Mouse (Mus musculus) forebrain, embryonic 15.5 days (tissue): ENCODE measurements around the gene Iqsec1. TPM values are rescaled to one million over a fixed set of nuclear protein-coding genes. Genes with fewer than 3 reads are reported as not detected.
A peak's percentile ranks its signal among the peaks of the same experiment; 100 is the strongest.

ENCODE experiments used
- ATAC-seq: fragments of 200-750 bp; cut with Nextera tagmentation; replicated peaks from 2 replicates; pipeline ENCODE4 v1.8.0; 2017; ENCODE audit warnings: mild to moderate bottlenecking, moderate TSS enrichment, moderate library complexity
- H3K27ac ChIP-seq: fragments of 300-500 bp; sonication (generic); replicated peaks from 2 replicates; pipeline ENCODE4 v1.5.1; 2015; ENCODE audit warnings: mild to moderate bottlenecking, inconsistent platforms
- H3K27me3 ChIP-seq: fragments of 300-500 bp; sonication (generic); 2 replicates; pipeline ENCODE4 v1.6.1; 2015; ENCODE audit warnings: inconsistent platforms
- H3K36me3 ChIP-seq: fragments of 300-500 bp; sonication (generic); 2 replicates; pipeline ENCODE4 v1.6.1; 2015; ENCODE audit warnings: mild to moderate bottlenecking, inconsistent platforms
- H3K4me1 ChIP-seq: fragments of 300-500 bp; sonication (generic); 2 replicates; pipeline ENCODE4 v1.6.1; 2015; ENCODE audit warnings: inconsistent platforms
- H3K4me2 ChIP-seq: fragments of 300-500 bp; sonication (generic); replicated peaks from 2 replicates; pipeline ENCODE4 v1.6.1; 2015; ENCODE audit warnings: mild to moderate bottlenecking, inconsistent platforms
- H3K4me3 ChIP-seq: fragments of 300-500 bp; sonication (generic); 2 replicates; pipeline ENCODE4 v1.5.1; 2015; ENCODE audit warnings: mild to moderate bottlenecking, inconsistent platforms
- H3K9ac ChIP-seq: fragments of 300-500 bp; sonication (generic); replicated peaks from 2 replicates; pipeline ENCODE4 v1.6.1; 2015; ENCODE audit warnings: mild to moderate bottlenecking, inconsistent platforms
- H3K9me3 ChIP-seq: fragments of 300-500 bp; sonication (generic); 2 replicates; pipeline ENCODE4 v1.6.1; 2016; ENCODE audit warnings: inconsistent platforms
- WGBS: fragments of 180-500 bp; shearing (Covaris S2); methylation state at CpG from one replicate; pipeline ENCODE4 v1.1.7; 2015; ENCODE audit warnings: mixed read lengths; 5-methylcytosine and 5-hydroxymethylcytosine counted together
- polyA plus RNA-seq: library from polyadenylated mRNA; unstranded; fragments of >200 nt; fragmentation: Nextera tagmentation; extraction: Ambion mirVana; gene quantifications from 2 replicates; pipeline ENCODE4 v1.2.1, GENCODE M21; 2015

Iqsec1 gene
- polyA plus RNA-seq, 1 experiment from 2014 or later: 16.3 TPM

GRCm38 (mm10) chr6:90948097-90948496 lies 40.4 kb downstream of the Iqsec1 start:
- no peak overlapping the region for H3K27ac ChIP-seq
- H3K4me2 ChIP-seq: no peak overlapping the region
- H3K4me3 ChIP-seq: no peak overlapping the region
- H3K36me3 ChIP-seq: no peaks in the 10 kb centered on the region
- H3K9ac ChIP-seq: no peak overlapping the region
- H3K9me3 ChIP-seq: no peaks in the 10 kb centered on the region
- no peaks in the 10 kb centered on the region for H3K27me3 ChIP-seq
- no peaks in the 10 kb centered on the region for H3K4me1 ChIP-seq
- WGBS: 53% methylated on average over 1 of the region's 1 CpGs
- ATAC-seq: no peak

DNA sequence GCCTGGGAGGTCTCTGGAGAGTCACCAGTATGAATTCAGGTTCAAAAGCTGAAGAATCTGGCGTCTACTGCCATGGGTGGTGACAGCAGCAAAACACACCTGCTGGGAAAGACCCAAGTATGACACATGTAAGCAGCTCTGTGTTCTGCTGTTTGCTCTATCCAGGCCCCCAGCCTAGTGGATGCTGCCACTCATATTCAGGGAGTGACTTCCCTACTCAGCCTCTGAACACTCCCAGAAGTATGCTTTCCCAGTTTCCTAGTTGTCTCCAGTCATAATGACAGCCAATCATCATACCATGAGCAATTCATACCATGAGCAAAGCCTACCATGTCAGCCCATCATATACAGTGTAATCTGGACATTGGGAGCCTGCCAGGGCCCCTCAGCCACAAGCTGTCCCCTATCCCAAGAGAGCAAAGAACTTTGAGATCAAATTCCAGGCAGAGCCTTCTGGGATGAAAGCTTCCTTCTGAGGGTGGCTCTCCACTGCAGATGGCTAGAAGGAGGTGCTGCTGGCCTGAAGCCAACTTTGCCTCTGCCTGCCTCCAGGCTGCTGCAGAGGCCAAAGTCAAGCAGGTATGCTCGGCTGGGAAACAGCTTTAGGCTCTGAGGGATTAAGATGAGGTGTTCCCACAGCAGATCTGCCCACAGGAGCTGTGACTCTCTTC lies 42.8 kb downstream of the Iqsec1 start:
- H3K4me1 ChIP-seq: no peaks in the 10 kb centered on the region
- H3K4me3 ChIP-seq: no peak overlapping the region
- 49% methylated on average over 2 of the region's 2 CpGs for WGBS
- no peaks in the 10 kb centered on the region for H3K9me3 ChIP-seq
- no peak overlapping the region for H3K4me2 ChIP-seq
- H3K9ac ChIP-seq: no peak overlapping the region
- H3K27ac ChIP-seq: no peak overlapping the region
- H3K27me3 ChIP-seq: no peaks in the 10 kb centered on the region
- H3K36me3 ChIP-seq: no peaks in the 10 kb centered on the region
- ATAC-seq: 0 out of 2 replicates have a peak, but pooled peaks have one; percentile 26

DNA sequence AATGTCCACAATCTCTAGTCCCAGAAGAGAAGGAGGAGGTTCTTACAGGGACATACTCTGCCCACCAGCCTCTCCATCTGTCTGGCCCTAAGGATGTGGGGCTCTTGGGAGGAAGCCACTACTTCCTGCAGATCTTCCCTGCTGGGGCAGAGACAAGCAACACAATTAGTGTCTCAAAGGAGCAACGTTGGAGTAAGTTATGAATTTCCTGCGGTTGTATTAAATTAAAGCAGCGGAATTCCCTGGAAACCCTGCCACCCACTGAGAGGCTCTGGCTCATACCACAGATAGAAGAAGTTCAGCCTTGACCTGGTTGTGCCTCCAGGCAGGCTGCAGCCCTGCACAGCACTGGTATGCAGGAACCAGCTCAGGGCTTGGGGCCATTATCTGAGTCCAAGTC lies 47.2 kb downstream of the Iqsec1 start:
- H3K4me1 ChIP-seq: no peaks in the 10 kb centered on the region
- H3K4me3 ChIP-seq: no peak overlapping the region
- no peaks in the 10 kb centered on the region for H3K36me3 ChIP-seq
- H3K27ac ChIP-seq: no peak overlapping the region
- no peaks in the 10 kb centered on the region for H3K27me3 ChIP-seq
- H3K9ac ChIP-seq: no peak overlapping the region
- no peak overlapping the region for H3K4me2 ChIP-seq
- no peaks in the 10 kb centered on the region for H3K9me3 ChIP-seq
- ATAC-seq: no peak
- WGBS: 54% methylated on average over 3 of the region's 3 CpGs

DNA sequence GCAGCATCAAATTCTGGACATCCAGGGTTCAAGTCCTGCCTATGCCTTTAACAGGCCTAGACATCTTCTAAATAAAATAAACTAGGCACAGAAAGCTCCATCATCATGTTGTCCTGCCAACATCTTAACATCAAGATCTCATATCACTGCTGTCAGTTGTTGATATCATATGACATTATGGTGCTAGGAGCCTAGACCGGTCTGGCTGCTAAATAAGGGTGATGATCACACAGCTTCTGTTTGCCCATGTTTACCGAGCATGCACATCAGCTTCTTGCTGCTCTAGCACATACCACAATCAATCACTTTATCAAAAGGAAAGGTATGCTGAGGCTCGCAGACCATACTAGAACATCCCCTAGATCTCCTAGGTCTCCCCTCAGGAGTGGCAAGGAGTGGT lies 54.8 kb downstream of the Iqsec1 start:
- Histone ChIP-seq H3K4me3 (no peak overlapping the region), H3K9me3 (no peaks in the 10 kb centered on the region)
- over 99% methylated on average over 3 of the region's 3 CpGs for WGBS

GRCm38 (mm10) chr6:90928806-90929205 lies 59.7 kb downstream of the Iqsec1 start:
- Histone ChIP-seq H3K27me3 (no peaks in the 10 kb centered on the region), H3K4me2 (no peak overlapping the region), H3K4me3 (no peak overlapping the region), H3K9me3 (no peaks in the 10 kb centered on the region), H3K4me1 (peaks cover 9% of the 10 kb centered on the region), H3K9ac (no peak overlapping the region), H3K27ac (no peak overlapping the region), H3K36me3 (no peaks in the 10 kb centered on the region)
- no peak for ATAC-seq
- 85% methylated on average over 2 of the region's 2 CpGs for WGBS

More for the DNA sequence above, 54.8 kb downstream of the Iqsec1 start:
- Histone ChIP-seq H3K36me3 (no peaks in the 10 kb centered on the region), H3K27me3 (no peaks in the 10 kb centered on the region), H3K4me2 (no peak overlapping the region), H3K27ac (no peak overlapping the region), H3K9ac (no peak overlapping the region), H3K4me1 (no peaks in the 10 kb centered on the region)
- ATAC-seq: no peak

DNA sequence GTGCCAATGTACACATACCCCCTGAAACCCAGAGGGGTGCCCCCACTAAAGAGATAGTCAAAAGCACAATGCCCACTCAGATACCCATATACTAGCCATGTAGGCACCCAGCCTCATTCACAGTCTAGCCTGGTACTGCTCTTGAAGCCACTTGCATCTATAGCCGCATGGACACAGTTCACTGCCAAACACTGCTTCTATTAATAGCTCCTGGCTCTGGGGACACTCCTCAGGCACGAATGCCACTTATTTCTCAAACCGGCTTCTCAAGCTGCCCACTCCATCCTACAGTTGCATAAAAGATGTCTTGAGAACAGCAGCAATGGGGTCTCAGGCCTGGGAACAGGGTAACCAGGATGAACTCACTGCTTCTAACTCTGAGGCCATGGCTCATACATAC lies 63.0 kb downstream of the Iqsec1 start:
- Histone ChIP-seq H3K4me1 (peaks cover 18% of the 10 kb centered on the region), H3K4me3 (no peak overlapping the region), H3K27ac (no peak overlapping the region), H3K9ac (no peak overlapping the region), H3K9me3 (no peaks in the 10 kb centered on the region), H3K4me2 (no peak overlapping the region), H3K27me3 (no peaks in the 10 kb centered on the region), H3K36me3 (no peaks in the 10 kb centered on the region)
- ATAC-seq: no peak
- WGBS: 54% methylated on average over 3 of the region's 3 CpGs

DNA sequence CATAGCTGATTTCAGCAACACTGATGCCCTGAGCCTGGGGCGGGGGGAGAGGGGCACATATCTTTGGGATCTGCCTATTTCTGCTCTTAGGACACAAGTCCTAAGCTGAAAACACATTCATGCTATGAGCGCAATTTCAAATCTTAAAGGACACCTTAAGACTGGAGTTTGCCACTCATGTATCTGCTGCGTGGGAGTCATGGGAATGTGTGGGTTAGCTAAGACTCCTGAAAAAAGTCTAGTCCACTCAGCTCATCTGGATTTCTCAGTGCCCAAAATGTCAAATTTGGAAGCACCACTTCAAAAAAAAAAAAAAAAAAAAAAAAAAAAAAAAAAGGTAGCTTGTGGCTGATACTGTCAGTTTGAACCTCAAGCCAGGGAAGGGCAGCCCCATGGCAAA lies 63.7 kb downstream of the Iqsec1 start:
- Histone ChIP-seq H3K4me1 (peaks cover 23% of the 10 kb centered on the region), H3K27ac (no peak overlapping the region), H3K36me3 (no peaks in the 10 kb centered on the region), H3K4me2 (no peak overlapping the region), H3K27me3 (no peaks in the 10 kb centered on the region), H3K9ac (no peak overlapping the region), H3K9me3 (no peaks in the 10 kb centered on the region), H3K4me3 (no peak overlapping the region)
- 92% methylated on average over 3 of the region's 3 CpGs for WGBS
- ATAC-seq: no peak

- Histone ChIP-seq H3K4me2 (no peak overlapping the region), H3K36me3 (no peaks in the 10 kb centered on the region), H3K27ac (no peak overlapping the region), H3K4me3 (no peak overlapping the region), H3K9me3 (no peaks in the 10 kb centered on the region), H3K4me1 (peaks cover 28% of the 10 kb centered on the region), H3K27me3 (no peaks in the 10 kb centered on the region), H3K9ac (no peak overlapping the region)
- 35% methylated on average over 4 of the region's 4 CpGs for WGBS
- ATAC-seq: no peak
These were observed 64.1 kb downstream of the Iqsec1 start for GRCm38 (mm10) chr6:90924379-90924778.

GRCm38 (mm10) chr6:90921259-90921946 lies 67.1 kb downstream of the Iqsec1 start:
- no peak overlapping the region for H3K4me3 ChIP-seq
- H3K36me3 ChIP-seq: no peaks in the 10 kb centered on the region
- H3K27me3 ChIP-seq: no peaks in the 10 kb centered on the region
- H3K4me1 ChIP-seq: peaks cover 30% of the 10 kb centered on the region
- no peak overlapping the region for H3K4me2 ChIP-seq
- H3K9ac ChIP-seq: no peak overlapping the region
- no peak overlapping the region for H3K27ac ChIP-seq
- 58% methylated on average over 9 of the region's 9 CpGs for WGBS
- no peak for ATAC-seq
- H3K9me3 ChIP-seq: no peaks in the 10 kb centered on the region

- Histone ChIP-seq H3K9ac (no peak overlapping the region), H3K27ac (no peak overlapping the region), H3K4me2 (no peak overlapping the region), H3K4me3 (no peak overlapping the region), H3K36me3 (no peaks in the 10 kb centered on the region), H3K4me1 (peaks cover 30% of the 10 kb centered on the region), H3K27me3 (no peaks in the 10 kb centered on the region), H3K9me3 (no peaks in the 10 kb centered on the region)
- ATAC-seq: no peak
- WGBS: 45% methylated on average over 5 of the region's 5 CpGs
These were observed 67.8 kb downstream of the Iqsec1 start for GRCm38 (mm10) chr6:90920510-90921220.

DNA sequence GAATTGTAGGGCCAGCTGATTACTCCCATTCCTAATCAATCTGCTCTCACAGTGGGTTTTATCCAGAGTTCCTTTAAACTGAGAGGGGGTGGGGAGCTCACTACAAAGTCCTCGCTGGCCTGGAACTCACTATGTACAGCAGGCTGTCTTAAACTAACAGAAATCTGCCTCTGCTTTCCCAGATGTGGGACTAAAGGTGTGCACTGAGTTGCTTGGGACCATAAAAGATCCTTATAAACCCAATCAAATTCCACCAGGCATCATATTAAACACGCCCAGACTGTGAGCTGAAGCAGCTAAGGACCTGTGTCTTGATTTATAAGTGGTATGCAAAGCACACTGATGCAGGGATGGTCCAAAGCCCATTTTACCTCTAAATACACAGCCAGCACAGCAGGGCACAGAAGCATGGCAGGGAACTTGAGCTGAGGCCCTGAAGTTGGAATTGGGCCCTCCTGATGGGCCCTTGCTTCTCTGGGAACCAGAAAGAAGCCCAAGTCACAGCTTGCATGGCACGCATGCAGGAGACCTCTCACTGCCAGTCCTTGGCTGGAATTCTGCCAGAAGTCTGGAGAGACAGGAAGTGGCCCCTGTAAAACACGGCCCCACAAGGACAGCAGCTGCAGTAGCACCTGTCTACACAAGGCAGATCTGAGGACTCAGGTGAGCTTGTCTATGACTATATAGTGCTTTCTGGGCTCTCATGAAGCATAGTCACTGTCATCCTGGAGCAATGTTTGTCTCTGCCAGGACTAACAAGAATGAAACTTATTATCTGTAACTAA lies 68.7 kb downstream of the Iqsec1 start:
- Histone ChIP-seq H3K9ac (no peak overlapping the region), H3K27ac (peak overlapping the region; percentile 23; the same call in 1 of the 2 replicates), H3K9me3 (no peaks in the 10 kb centered on the region), H3K36me3 (no peaks in the 10 kb centered on the region), H3K4me2 (no peak overlapping the region), H3K4me3 (no peak overlapping the region), H3K4me1 (peaks cover 27% of the 10 kb centered on the region), H3K27me3 (no peaks in the 10 kb centered on the region)
- no peak for ATAC-seq
- WGBS: 41% methylated on average over 4 of the region's 4 CpGs

DNA sequence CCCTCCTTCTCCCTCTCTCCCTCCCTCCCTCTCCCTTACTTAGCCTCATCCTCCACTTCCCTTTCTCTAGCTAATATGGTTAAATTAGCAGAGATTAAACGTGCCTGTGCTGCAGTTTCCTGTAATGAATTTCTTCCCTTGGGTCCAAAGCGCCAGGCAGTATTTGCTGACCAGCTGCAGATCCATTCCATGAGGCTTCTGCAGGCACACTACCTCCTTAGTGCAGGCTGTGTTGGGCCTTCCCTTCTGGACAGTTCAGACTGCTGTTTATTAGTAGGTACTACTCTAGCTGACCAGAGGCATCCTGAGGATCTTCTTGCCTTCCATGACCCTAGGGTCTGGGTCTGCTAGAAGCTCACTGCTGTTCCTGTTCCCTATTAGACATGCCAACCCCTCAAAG lies 72.9 kb downstream of the Iqsec1 start:
- Histone ChIP-seq H3K4me2 (no peak overlapping the region), H3K4me3 (no peak overlapping the region), H3K9ac (no peak overlapping the region), H3K27me3 (no peaks in the 10 kb centered on the region), H3K4me1 (peaks cover 13% of the 10 kb centered on the region), H3K36me3 (no peaks in the 10 kb centered on the region), H3K9me3 (no peaks in the 10 kb centered on the region), H3K27ac (no peak overlapping the region)
- no peak for ATAC-seq
- 65% methylated on average over 2 of the region's 2 CpGs for WGBS
